Mouse (Mus musculus) heart, postnatal 0 days (tissue): Measurements from ENCODE around the gene Pcnx2.

Experiments used
- CTCF ChIP-seq: IDR thresholded peaks from 2 replicates; pipeline ENCODE4 v1.5.1; 2016; ENCODE audit warnings: antibody characterized with exemption, control low read depth, low read depth
- EP300 ChIP-seq: IDR thresholded peaks from 2 replicates; pipeline ENCODE4 v1.6.1; 2016; ENCODE audit warnings: antibody characterized with exemption, low read depth

GRCm38 (mm10) chr8:125773281-125773803 is 124.8 kb downstream of the Pcnx2 start:
- TF ChIP-seq EP300 (no peak), CTCF (no peak)
